Mouse (Mus musculus) olfactory bulb, adult 2 months (tissue): ENCODE data around the gene Pfn4.

ENCODE experiments used
- CTCF ChIP-seq: fragments of 200-500 bp; IDR thresholded peaks from 2 replicates; pipeline ENCODE4 v1.5.1; 2012; ENCODE audit warnings: low read depth, mild to moderate bottlenecking, low read length, moderate library complexity; ENCODE audit not compliant: insufficient read depth
- POLR2A ChIP-seq: fragments of 200-500 bp; IDR thresholded peaks from 2 replicates; pipeline ENCODE4 v1.6.1; 2012; ENCODE audit warnings: mild to moderate bottlenecking, low read depth, low read length, moderate library complexity; ENCODE audit not compliant: insufficient read depth

- TF ChIP-seq CTCF (no peak), POLR2A (no peak)
Measured at GRCm38 (mm10) chr12:4742183-4742582, 26.6 kb upstream of the Pfn4 start.
